Mouse (Mus musculus) liver, adult 2 months (tissue): ENCODE measurements around the gene Fnbp1l.

ENCODE experiments used
- CTCF ChIP-seq: fragments of 200-500 bp; IDR thresholded peaks from 2 replicates; pipeline ENCODE4 v1.5.1; 2011; ENCODE audit warnings: low read depth, low read length, control low read depth
- POLR2A ChIP-seq: fragments of 200-500 bp; IDR thresholded peaks from 2 replicates; pipeline ENCODE4 v1.6.1; 2011; ENCODE audit warnings: low read length, control low read depth; ENCODE audit not compliant: insufficient read depth; ENCODE audit errors: extremely low read depth

GRCm38 (mm10) chr3:122497871-122498270 is 121.6 kb downstream of the Fnbp1l start:
- TF ChIP-seq CTCF, result no peak
- TF ChIP-seq POLR2A, result no peak
